Mouse (Mus musculus) spleen, postnatal 10 days (tissue): ENCODE results near the gene Mcf2.

Experiments
- DNase-seq, 2 experiments: peaks; one replicate each; pipeline ENCODE4 v3.0.0; 2021 to 2022; ENCODE audit warnings: low spot score in 2 of 2

Gene Mcf2

DNA sequence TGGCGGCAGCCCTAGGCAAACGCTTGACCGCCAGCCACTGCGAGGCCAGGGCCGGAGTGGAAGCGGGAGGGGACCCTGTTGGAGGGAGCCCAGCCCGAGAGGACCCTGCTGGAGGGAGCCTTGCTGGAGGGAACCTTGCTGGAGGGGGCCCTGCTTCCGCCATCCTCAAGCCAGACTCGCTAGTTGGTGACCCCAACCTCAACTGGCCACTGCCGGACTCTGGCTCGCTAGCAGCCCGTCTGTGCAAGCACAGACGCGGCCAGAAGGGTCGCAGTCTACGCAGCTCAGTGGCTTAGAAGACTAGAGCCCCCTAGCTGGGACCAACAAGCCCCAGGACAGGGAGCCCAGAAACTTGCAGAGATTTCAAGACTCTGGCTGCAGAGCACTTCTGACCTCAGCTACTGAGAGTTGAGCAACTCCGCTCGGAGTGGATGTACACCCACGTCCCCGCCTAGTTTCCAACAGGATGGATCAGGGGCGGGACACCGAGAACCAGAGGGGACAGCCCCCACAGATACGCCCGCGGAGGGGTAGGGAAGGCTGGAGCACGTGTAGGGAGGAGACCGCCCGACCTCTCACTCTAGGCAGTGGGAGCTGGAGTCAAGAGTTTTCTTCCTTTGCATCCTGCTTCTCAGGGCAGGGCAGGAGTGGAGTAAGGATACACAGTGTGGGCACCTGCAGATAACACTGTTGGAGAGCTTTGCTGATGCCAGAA lies at the start of gene Mcf2:
TSS of gene Mcf2 (minus strand) at position 346 of the 715 bp plus-strand sequence.
- DNase-seq, result no peak

DNA sequence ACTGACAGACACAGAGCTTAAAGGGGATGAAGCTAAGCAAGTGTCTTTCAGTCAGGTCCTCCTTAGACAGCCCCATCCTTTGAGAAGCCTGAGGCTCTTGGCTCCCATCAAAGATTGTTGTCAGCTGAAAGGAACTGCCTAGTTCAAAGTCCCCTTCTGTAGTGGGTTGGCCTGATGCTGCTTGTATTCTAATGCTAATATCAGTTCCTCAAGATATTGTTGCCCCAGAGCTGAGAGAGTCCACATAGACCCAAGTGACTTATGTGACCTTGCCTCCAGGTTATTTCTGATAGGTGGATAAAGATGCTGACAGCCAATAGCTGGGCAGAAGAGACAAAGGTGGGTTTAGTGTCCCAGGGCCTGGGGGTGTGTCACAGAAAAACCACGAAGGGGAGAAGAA lies 8.8 kb upstream of the Mcf2 start:
- DNase-seq, result no peak

DNA sequence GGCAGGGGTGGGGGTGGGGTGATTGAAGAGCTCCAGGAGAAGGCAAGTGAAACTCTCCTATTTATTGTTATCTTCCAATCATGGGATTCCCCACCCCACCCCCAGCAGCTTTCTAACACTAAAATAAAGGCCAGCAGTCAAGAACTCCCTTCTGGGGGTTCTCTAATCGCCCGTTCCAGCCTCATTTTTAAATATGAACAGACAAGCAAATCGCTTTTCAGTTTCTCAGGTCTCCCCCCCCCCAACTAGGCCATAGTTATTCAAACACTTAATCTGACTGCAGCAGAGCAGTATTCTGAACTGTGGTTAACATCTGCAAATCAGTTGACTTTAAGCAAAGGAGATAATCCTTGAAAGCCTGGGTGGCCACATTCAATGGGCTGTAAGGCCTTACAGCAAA lies 3.7 kb upstream of the Mcf2 start:
- no peak for DNase-seq

DNA sequence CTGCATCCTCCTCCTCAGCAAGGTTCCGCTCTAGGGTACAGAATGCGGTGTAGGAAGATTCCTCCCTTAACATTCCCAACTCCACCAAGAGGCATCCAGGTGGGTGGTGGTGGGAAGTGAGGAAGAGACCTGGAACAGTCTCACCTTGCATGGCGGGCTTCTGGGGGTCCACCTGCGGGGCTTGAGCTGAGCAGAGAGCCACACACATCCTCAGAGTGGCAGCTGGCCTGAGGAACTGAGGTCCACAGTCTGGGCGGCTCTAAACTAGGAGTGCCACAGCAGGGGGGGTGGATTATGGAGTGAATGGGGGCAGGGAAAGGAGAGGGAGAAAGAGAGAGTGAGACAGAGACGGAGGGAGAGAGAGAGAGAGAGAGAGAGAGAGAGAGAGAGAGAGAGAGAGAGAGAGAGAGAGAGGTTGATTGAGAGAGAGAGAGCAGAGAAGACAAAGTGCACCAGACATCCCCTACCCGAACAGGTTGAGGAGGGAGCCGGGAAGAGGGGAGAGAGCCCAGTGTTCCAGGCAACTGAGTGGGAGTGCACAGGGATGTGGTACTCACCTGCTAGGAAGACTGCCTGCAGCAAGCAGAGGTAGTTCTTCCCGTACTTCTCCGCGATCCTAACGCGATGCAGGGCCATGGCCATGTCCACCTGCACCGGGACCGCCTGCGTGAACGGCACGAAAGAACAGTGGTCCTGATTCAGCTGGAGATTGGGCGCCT lies 705 bp downstream of the Mcf2 start:
- DNase-seq, result no peak

DNA sequence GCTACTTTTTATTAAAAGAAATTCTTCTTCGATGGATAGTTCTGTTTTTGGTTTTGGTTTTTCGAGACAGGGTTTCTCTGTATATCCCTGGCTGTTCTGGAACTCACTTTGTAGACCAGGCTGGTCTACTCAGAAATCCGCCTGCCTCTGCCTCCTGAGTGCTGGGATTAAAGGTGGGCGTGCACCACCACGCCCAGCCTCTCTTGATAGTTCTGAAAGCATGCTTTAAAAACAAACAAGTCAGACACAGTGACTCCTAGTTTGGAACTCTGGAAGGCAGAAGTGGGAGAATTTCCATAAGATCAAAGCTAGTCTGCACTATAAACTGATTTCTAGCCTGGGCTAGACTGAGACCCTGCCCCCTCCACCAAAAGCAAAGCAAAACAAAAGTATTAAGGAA lies 8.8 kb downstream of the Mcf2 start:
- no peak for DNase-seq

DNA sequence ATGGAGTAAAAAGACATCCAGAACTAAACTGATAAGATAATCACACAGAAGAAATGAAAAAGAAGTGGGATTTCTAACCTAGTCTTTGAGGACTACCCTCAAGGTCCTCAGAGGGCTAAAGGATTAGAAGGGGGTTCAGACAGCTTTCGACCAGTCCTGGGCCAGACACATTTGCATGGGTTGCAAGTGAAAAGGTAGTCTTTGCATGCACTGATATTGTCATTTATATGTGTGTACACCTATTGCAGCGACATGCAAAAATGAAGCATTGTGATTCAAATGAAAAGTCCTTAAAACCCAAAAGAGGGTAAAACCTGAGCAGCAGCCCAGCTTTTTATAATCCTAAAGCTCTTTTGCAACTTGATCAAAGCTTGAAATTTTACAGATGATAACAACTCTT lies 9.4 kb downstream of the Mcf2 start:
- DNase-seq, result no peak

DNA sequence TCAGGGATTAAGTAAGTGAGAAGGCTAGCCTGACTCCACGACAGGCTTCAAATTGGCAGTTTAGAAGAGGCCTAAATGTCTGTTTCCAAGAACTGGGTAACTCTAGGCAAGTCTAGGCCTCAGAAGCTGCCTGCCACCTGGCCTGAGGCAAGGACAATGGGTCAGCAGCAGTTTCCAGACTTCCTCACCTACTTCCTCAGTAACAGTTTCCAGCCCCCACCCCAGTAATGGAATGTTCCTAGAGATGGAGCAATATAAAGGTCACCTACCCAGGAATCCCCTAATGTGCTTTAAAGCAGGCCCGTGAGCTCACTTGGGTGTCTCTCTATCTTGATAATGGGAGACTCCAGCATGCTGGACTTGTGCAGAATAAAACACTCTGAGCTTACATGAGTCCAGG lies 10.1 kb downstream of the Mcf2 start:
- DNase-seq, result no peak

DNA sequence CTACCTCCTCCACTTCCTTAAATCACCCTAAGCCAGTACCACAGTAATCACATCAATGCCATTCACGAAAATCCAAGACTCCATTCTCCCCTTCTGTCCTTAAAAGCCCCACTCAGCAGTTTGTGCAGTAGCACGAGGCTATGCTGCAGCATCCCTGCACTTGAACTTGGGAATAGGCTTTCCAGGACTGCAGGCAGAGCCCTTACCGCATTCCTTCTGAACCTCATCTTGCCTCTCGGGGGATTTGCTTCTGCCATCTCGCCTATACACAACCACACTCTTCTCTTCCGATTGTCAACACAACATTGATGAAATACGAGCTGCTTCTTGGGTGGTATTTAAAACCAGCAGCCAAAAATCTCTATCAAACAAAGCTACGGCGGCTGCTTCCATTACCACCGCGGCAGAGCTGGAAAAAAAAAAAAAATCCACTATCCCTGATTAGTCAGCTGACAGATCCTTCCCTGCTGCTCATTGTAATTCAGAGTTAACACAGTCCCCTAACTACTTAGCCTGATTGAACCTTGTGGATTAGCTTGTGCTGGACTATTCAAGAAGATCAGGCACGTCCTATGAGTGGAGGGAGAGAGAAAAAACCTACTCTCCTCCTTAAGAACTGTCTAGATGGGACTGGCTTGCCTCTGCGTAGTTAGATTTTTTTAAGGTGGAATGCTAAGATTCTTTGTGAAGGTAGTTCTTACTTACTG lies 31.5 kb downstream of the Mcf2 start:
- DNase-seq, result no peak

DNA sequence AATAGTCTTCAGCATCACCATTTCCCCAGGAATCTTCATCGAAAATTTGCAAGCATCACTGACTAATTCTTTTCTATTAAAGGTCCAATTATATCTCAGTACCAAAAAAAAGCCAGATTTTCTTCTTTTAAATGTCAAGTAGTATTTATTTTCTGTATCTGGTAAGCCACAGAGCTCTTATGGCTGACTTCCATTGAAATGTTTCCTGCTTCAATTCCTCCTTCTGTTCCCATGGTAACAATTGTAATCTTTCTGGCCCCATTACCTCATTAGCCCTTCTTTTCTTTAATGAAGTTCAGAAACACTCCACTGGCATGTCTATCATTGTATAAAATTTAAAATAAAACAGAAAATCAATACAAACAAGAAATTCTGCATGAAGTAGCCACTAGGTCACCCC lies 103.5 kb downstream of the Mcf2 start:
- DNase-seq, result no peak

DNA sequence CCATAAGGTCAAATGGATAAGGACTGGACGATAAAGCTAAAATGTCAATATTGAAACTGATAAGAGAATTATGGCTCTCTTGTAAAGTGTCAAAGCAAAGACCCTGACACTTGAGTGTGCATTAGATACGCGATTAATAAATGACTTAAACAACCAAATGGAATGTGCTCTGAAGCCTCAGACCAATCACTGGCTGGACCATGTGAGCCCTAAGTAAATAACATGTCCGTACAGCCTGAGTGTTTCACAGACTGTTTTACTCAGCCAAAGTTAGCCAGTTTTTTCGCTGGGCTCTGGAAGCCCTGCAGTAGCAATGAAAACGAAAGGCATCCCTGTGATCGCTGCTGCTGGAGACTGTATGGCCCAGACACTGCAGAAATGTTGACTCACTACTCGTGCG lies 123.7 kb downstream of the Mcf2 start:
- no peak for DNase-seq

DNA sequence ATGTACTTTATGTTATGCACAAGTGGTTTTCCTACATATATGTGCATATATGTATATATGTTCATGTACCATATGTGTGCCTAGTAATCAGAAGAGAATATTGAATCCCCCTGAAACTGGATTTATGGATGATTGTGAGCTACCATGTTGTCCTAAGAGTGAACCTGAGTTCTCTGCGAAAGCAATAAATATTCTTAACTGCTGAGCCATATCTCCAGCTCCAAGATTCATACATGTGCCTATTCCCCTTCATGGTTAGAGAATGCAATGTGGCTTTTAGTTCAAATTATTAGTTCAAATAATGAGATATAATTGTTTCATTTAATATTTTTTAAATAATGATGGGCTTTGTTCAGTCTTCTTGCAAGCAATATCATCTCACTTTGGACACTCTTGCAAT lies 124.1 kb downstream of the Mcf2 start:
- no peak for DNase-seq

DNA sequence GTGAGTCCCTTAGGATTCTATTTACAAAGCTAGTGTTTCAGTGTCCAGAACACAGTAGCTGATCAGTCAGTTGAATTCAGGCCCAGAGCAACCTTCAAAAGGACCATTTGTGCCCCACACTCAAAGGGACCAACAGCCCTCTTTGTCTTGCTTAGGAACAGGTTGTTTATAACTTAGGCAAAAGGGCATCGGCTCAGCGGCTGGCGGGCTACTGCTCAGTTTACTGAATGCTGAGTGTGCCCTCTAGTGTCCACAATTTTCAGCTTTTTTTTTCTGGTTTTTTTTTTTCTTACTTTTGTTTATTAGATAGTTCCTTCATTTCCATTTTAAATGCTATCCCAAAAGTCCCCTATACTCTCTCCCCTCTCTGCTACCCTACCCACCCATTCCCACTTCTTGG lies 152.2 kb downstream of the Mcf2 start:
- DNase-seq, result peak in 1 of 2 experiments; percentile 22

DNA sequence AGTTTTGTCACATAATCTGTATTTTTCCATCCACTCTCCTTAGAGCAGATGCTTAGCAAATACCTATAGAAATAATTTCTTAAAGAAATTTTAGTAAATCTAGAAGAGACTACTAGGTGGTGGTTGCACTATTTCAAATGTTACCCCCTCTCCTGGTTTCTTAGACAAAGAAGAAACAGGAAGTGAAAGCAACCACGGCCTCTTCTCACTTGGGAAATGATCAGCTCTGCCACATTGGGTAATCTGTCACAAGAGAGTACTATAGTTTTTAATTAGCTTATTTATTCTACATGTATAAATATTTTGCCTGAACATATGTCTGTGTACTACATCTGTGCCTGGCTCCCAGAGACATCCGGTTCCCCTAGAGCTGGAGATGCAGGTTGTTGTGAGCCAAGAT lies 157.3 kb downstream of the Mcf2 start:
- DNase-seq, result no peak

DNA sequence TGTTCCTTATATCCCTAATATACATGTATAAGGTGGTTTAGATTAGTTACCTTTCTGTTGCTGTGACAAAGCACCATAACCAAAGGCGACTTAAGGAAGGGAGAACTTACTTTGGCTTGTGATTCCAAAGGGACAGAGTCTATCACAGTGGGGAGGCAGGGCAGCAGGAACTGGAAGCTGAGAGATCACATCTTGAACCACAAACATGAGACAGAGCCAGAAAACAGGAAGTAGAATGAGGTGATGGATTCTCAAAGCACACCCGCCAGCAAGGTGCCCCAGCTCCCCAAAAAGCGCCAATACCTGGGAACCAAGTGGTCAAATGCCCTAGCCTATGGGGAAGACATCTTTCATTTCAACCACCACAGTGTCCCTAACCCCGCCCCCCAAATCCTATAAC lies 157.9 kb downstream of the Mcf2 start:
- DNase-seq, result no peak

DNA sequence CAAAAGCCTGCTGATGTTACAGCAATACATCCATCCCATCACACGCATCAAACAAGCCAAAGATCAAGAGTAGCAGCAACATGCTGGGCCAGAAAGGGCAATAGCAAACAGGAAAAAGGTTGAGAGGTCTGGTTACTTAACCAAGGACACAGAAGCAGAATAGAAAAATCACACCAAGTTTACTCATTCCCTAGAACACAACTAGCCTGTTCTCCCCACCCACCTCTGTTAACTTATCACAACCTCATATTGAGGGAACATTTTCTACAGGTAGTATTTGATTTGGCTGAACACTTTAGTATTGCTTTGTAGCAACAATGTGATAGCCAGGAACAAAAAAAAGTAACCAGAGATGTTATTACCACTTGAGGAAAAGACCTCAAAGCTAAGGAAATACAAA lies 164.3 kb downstream of the Mcf2 start:
- no peak for DNase-seq

DNA sequence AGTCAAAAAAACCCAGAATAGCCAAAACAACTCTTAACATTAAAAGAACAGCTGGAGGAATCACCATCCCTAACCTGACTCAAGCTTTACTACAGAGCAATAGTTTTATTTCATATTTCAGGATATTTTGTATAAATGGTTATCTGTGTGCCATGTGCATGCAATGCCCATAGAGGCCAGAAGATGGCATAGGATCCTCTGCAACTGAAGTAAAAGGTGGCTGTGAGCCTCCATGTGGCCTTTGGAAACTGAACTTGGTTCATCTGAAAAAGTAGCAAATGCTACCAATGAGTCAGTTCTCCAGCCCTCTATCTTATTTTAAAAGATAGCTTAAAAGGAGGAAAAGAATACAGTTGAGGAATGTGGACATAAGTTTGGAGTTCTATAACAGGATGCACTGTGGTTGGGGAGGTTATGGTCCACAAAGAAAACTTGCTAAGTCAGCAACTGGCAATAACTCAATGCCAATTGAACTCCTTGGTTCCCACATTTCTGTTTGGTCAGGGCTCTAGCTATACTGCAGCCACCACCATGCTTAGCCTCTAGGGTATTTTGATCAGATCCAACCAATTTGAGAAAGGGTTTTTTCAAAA lies 165.7 kb downstream of the Mcf2 start:
- peak in 1 of 2 experiments; percentile 50 for DNase-seq
